Mouse (Mus musculus): ENCODE results near the gene Kifap3. TPM values are rescaled to one million over a fixed set of nuclear protein-coding genes. Genes with fewer than 3 reads are reported as not detected.

The Kifap3 gene
- polyA plus RNA-seq, 1 experiment = 20.0 TPM

GRCm38 (mm10) chr1:163889629-163890028 lies 110.2 kb downstream of the Kifap3 start:
- Histone ChIP-seq H3K4me1 (ENCODE audit: control insufficient read depth, insufficient read depth, low read length) (no peaks in the 10 kb centered on the region), H3K27ac (ENCODE audit: insufficient read depth, low read depth, low read length) (no peak overlapping the region), H3K4me3 (ENCODE audit: insufficient read depth, low read length) (no peak overlapping the region)
- TF ChIP-seq POLR2A (IDR thresholded peaks at IDR 0.05; ENCODE audit: borderline replicate concordance, low read depth, low read length) = no peak
- no peak for TF ChIP-seq CTCF (IDR thresholded peaks at IDR 0.05; ENCODE audit: low read depth, low read length)

- H3K4me3 ChIP-seq (ENCODE audit: insufficient read depth, low read length) = no peak overlapping the region
- H3K27ac ChIP-seq (ENCODE audit: insufficient read depth, low read depth, low read length) = no peak overlapping the region
- no peaks in the 10 kb centered on the region for H3K4me1 ChIP-seq (ENCODE audit: control insufficient read depth, insufficient read depth, low read length)
- TF ChIP-seq POLR2A (IDR thresholded peaks at IDR 0.05; ENCODE audit: borderline replicate concordance, low read depth, low read length) (no peak), CTCF (IDR thresholded peaks at IDR 0.05; ENCODE audit: low read depth, low read length) (no peak)
Observed at GRCm38 (mm10) chr1:163893294-163893693, 113.9 kb downstream of the Kifap3 start.

- Histone ChIP-seq H3K4me1 (ENCODE audit: control insufficient read depth, insufficient read depth, low read length) (no peaks in the 10 kb centered on the region), H3K27ac (ENCODE audit: insufficient read depth, low read depth, low read length) (no peak overlapping the region), H3K4me3 (ENCODE audit: insufficient read depth, low read length) (no peak overlapping the region)
- no peak for TF ChIP-seq POLR2A (IDR thresholded peaks at IDR 0.05; ENCODE audit: borderline replicate concordance, low read depth, low read length)
Observed at GRCm38 (mm10) chr1:163893774-163894527, 114.6 kb downstream of the Kifap3 start.

- Histone ChIP-seq H3K4me1 (ENCODE audit: control insufficient read depth, insufficient read depth, low read length) (peaks cover 8% of the 10 kb centered on the region), H3K4me3 (ENCODE audit: insufficient read depth, low read length) (no peak overlapping the region), H3K27ac (ENCODE audit: insufficient read depth, low read depth, low read length) (no peak overlapping the region)
- TF ChIP-seq CTCF (IDR thresholded peaks at IDR 0.05; ENCODE audit: low read depth, low read length) (no peak), POLR2A (IDR thresholded peaks at IDR 0.05; ENCODE audit: borderline replicate concordance, low read depth, low read length) (no peak)
Observed at GRCm38 (mm10) chr1:163898291-163898764, 118.9 kb downstream of the Kifap3 start.

GRCm38 (mm10) chr1:163899575-163899974 lies 120.2 kb downstream of the Kifap3 start:
- H3K27ac ChIP-seq (ENCODE audit: insufficient read depth, low read depth, low read length) = no peak overlapping the region
- TF ChIP-seq CTCF (IDR thresholded peaks at IDR 0.05; ENCODE audit: low read depth, low read length) (no peak), POLR2A (IDR thresholded peaks at IDR 0.05; ENCODE audit: borderline replicate concordance, low read depth, low read length) (no peak)
- peaks cover 8% of the 10 kb centered on the region for H3K4me1 ChIP-seq (ENCODE audit: control insufficient read depth, insufficient read depth, low read length)
- no peak overlapping the region for H3K4me3 ChIP-seq (ENCODE audit: insufficient read depth, low read length)

- Histone ChIP-seq H3K4me3 (ENCODE audit: insufficient read depth, low read length) (no peak overlapping the region), H3K4me1 (ENCODE audit: control insufficient read depth, insufficient read depth, low read length) (peaks cover 8% of the 10 kb centered on the region), H3K27ac (ENCODE audit: insufficient read depth, low read depth, low read length) (no peak overlapping the region)
- TF ChIP-seq POLR2A (IDR thresholded peaks at IDR 0.05; ENCODE audit: borderline replicate concordance, low read depth, low read length) (no peak), CTCF (IDR thresholded peaks at IDR 0.05; ENCODE audit: low read depth, low read length) (no peak)
Observed at GRCm38 (mm10) chr1:163900168-163900567, 120.8 kb downstream of the Kifap3 start.

GRCm38 (mm10) chr1:163903411-163903810 lies 124.0 kb downstream of the Kifap3 start:
- Histone ChIP-seq H3K27ac (ENCODE audit: insufficient read depth, low read depth, low read length) (no peak overlapping the region), H3K4me1 (ENCODE audit: control insufficient read depth, insufficient read depth, low read length) (peaks cover 8% of the 10 kb centered on the region), H3K4me3 (ENCODE audit: insufficient read depth, low read length) (no peak overlapping the region)
- TF ChIP-seq POLR2A (IDR thresholded peaks at IDR 0.05; ENCODE audit: borderline replicate concordance, low read depth, low read length) (no peak), CTCF (IDR thresholded peaks at IDR 0.05; ENCODE audit: low read depth, low read length) (no peak)

GRCm38 (mm10) chr1:163907007-163907811 lies 127.8 kb downstream of the Kifap3 start:
- Histone ChIP-seq H3K27ac (ENCODE audit: insufficient read depth, low read depth, low read length) (no peak overlapping the region), H3K4me1 (ENCODE audit: control insufficient read depth, insufficient read depth, low read length) (no peaks in the 10 kb centered on the region), H3K4me3 (ENCODE audit: insufficient read depth, low read length) (no peak overlapping the region)
- TF ChIP-seq POLR2A (IDR thresholded peaks at IDR 0.05; ENCODE audit: borderline replicate concordance, low read depth, low read length) (no peak), CTCF (IDR thresholded peaks at IDR 0.05; ENCODE audit: low read depth, low read length) (no peak)

- H3K27ac ChIP-seq (ENCODE audit: insufficient read depth, low read depth, low read length) = no peak overlapping the region
- TF ChIP-seq POLR2A (IDR thresholded peaks at IDR 0.05; ENCODE audit: borderline replicate concordance, low read depth, low read length) (no peak), CTCF (IDR thresholded peaks at IDR 0.05; ENCODE audit: low read depth, low read length) (no peak)
- H3K4me1 ChIP-seq (ENCODE audit: control insufficient read depth, insufficient read depth, low read length) = no peaks in the 10 kb centered on the region
- no peak overlapping the region for H3K4me3 ChIP-seq (ENCODE audit: insufficient read depth, low read length)
Observed at GRCm38 (mm10) chr1:163908389-163908788, 129.0 kb downstream of the Kifap3 start.

- H3K4me3 ChIP-seq (ENCODE audit: insufficient read depth, low read length) = no peak overlapping the region
- no peak for TF ChIP-seq POLR2A (IDR thresholded peaks at IDR 0.05; ENCODE audit: borderline replicate concordance, low read depth, low read length)
- no peak for TF ChIP-seq CTCF (IDR thresholded peaks at IDR 0.05; ENCODE audit: low read depth, low read length)
- no peak overlapping the region for H3K27ac ChIP-seq (ENCODE audit: insufficient read depth, low read depth, low read length)
- H3K4me1 ChIP-seq (ENCODE audit: control insufficient read depth, insufficient read depth, low read length) = no peaks in the 10 kb centered on the region
Observed at GRCm38 (mm10) chr1:163910343-163910742, 131.0 kb downstream of the Kifap3 start.

Measured in bone marrow macrophage, adult 2 months (primary cell).